Mouse (Mus musculus) cerebellum, postnatal 36 days (tissue): ENCODE measurements around the gene Acat3.
"Not testable (repeated sequence)": the region's sequence is repeated elsewhere in the genome, so short reads cannot be mapped to it uniquely, and the experiment has no call there.

Experiments
- DNase-seq, 2 experiments: peaks; one replicate each; pipeline ENCODE4 v3.0.0; 2021 to 2022; ENCODE audit warnings: mixed read lengths in 2 of 2

Gene Acat3

DNA sequence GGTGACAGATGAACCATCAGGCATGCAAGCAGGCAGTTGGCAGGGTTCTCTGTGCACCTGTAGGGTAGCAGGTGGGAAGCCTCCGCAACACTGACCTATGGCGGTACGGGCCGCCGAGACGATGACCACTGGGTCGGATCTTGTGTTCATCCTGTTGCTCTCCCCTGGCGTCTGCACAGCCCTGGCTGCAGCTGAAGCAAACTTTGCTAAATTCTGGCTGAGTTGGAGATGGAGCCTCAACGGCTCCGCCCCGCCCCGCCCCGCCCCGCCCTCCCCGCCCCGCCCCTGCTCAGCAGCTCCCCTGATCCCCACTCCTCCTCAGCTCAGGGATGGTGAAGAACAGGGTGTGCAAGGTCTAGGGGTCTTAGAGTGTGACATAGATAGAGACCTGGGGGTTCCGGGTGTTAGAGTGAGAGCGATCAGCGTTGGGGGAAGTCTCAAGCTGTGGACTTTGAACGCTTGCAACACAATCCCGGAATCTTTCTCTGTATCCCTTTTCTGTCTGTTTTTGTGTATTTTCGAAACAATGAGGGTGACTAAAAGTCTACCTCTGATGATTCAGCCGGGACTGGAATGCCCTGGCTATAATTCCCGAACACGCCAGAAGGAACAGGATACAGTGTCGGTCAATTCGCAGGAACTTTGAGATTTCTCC, at the start of gene Acat3:
Gene Acat3, minus strand, starts transcription at position 450 of the 655 bp plus-strand sequence.
- peak; percentile 48 to 53 for DNase-seq

DNA sequence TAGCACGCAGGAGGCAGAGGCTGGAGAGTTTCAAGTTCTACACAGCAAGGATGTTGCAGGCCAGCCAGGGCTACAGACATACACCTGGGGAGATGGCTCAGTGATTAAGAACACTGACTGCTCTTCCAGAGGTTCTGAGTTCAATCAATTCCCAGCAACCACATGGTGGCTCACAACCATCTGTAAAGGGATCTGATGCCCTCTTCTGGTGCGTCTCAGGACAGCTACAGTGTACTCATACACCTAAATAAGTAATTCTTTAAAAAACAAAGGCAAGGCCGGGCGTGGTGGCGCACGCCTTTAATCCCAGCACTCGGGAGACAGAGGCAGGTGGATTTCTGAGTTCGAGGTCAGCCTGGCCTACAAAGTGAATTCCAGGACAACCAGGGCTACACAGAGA, 47.7 kb upstream of the Acat3 start:
- not testable (repeated sequence) for DNase-seq

DNA sequence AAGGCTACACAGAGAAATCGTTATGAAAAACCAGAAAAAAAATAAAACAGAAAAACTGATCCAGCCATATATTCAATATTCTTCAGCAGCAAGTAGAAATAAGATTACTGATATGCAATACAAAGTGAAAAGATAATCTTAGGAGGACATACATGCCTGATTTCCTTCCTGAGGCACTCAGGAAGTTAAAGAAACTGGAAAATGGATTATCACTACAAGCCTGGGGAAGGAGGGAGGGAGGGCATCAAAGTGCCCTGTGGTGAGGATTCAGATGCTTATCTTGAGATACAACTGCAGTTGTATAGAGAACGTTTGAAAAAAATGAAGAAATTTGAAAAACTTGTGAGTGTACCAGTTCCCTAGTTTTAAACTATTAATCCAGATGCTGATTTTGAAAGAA, 43.6 kb upstream of the Acat3 start:
- DNase-seq, result no peak

DNA sequence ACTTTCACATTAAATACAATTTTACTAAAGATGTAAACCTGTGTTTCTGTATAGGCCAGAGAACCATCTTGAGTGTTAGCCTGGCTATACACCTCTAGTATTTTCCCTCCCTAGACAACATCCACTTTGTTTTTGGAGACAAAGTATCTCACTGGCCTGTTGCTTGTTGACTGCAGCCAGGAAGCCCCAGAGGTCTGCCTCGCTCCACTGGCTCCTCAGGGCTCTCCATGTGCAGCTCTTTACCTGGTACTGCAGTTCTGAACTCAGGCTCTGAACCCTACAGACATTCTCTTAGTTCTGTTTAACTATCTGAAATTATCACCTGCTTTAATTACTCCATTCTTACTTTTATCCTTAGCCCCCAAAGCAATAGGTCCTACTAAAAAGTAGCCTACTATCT, 38.1 kb upstream of the Acat3 start:
- no peak for DNase-seq

DNA sequence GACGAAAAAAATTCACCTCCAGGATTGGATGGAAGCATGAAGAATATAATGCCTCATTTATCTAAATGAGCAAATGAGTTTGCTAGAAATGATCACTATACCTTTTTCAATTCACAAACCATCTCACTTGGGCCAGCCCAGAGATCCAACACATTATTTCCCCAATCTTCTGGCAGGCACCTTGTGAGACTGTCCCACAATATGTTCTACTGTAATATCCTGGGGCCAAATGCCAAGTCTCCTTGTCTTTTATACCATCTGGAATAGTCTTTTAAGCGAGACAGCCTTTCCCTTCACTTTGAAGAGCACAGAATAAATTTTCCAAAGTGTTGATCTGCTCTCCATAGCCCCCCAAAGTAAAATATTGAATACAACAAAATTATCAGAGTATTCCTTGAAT, 33.5 kb upstream of the Acat3 start:
- peak in 1 of 2 experiments; percentile 37 for DNase-seq

DNA sequence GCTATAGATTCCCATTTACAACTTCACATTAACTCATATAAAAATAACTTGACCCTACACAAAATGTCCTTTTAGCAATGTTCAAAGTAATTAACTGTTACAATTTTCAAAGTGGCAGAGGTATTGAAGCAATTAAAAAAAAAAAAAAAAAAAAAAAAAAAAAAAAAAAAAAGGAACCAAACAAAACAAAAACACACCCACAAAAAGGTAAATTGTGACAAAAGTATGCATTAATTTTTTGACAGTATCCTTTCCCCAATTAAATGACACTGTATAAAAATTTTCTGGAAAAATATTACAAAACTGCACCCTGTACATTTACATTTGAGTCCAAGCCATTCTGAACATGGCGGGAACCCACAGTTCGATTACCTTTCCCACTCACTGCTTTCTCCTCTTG, 26.8 kb upstream of the Acat3 start:
- DNase-seq, result no peak

DNA sequence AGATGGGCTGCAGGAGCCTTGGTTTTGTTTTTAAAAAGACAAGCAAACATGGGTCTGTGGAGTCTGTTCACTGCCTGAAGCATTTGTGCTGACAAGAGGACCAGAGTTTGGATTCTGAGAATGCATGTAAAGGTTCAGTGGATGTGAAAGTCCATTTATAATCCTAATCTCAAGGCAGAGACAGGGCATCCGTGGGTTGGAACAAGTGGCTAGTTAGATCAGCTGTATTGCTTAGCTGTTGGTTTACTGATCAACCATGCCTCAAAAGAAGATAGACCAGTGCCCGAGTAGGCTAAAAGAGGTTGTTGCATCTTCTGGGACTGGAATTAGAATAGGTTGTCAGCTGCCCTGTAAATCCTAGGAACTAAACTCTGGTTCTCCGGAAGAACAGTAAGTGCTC, 23.1 kb upstream of the Acat3 start:
- DNase-seq, result no peak

DNA sequence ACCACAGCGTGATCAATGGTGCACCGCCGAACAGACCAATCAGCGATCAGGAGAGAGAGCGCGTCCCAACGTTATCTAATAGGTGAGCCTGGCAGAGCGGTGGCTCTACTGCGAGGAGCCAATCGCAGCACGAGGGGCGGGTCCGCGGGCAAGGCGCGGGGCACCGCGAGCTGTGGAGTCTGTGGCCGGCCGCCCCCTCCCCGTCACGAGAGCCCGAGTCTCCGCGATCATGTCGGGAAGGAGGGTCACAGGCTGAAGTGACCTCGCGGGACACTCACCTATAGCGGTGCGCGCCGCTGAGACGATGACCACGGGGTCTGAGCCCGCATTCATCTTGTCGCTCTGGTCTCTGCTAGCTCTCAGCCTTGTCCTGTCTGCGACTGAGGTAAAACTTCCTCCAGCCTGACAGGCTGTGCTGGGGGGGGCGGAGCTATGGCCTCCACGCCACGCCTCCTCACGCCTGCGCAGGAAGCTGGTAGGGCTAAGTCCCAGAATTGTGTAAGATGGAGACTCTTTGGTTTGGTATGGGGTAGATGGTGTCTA, 20.0 kb upstream of the Acat3 start, which contains the start of gene Acat2:
Gene Acat2, minus strand, starts transcription at position 417 of the 543 bp plus-strand sequence.
- peak; percentile 94 for DNase-seq

DNA sequence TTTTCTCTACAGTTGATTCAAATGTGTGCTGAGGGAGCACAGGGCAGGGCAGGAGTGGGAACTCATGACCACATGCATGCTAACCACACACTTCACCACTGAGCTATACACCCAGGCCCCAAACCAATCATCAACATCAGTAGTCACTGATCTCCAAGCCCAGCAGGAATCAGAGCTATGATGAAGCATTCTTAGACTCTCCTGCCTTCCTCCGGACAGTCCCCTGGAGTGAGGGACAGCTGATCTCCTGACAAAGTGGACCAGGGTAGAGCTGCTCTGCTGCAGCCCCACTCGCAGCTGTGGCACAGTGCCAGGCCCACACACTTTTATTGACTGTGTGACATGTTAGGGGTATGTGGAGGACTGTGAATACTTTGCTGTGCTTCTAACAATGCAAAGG, 19.0 kb upstream of the Acat3 start:
- not testable (repeated sequence) for DNase-seq

DNA sequence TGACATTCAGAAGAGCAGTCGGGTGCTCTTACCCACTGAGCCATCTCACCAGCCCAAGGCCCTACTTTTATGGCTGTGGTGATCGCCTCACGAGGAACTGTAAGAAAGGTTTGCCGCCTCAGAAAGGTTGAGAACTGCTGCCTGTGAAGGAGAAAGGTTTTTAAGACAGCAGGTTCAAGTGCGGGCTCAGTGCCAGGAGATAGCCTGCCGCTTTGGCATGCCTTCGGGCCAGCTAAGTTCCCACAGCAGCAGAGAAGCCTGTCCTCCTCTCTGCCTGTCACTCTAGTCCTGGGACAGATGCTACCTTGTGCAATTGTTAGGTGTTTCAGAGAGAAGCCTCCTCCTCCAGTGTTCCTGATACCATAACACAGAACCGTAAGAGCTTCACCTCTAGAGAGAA, 16.3 kb upstream of the Acat3 start:
- peak in 1 of 2 experiments; percentile 10 for DNase-seq

DNA sequence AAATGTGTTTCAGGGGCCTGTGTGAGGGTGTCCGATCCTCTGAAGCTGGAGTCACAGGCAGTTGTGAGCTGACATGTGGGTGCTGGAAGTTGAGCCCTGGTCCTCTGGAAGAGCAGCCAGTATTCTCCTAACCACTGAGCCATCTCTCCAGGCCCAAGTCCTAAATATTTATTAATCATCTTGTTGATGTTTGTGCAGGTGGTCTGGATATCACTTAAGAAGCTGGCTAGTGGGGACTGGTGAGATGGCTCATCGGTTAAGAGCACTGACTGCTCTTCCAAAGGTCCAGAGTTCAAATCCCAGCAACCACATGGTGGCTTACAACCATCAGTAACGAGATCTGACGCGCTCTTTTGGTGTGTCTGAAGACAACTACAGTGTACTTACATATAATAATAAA, 9.3 kb upstream of the Acat3 start:
- no peak for DNase-seq

DNA sequence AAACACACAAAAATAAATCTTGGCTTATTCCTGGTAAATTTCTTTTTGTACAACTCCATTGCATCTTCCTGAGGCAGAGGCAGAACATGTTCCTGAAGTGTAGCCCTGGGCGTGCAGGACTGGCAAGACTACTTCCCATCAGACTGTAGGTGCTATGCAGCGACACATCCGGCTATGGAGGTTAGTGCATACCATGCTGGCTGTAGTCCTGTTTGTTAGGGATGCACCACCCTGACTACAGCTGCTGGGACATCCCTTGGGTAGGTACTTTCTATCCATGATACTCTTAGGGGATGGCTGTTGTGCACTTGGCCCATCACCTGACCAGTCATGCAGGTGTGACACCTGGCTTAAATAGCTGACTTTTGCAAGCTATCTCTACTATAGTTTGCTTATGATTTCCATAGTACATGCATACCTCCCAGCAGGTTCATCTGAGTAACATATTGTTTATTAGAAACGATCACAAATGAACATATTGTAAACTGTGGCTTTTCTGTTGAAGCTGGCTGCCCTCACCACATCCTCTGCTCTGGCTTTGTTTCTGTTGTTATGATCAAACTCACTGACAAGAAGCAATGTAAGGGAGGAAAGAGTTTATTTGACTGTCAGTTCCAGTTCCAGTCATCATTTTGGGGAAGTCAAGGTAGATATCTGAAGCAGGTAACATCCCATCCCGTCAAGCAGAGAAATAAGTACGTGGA, 2.2 kb upstream of the Acat3 start:
- DNase-seq, result no peak

DNA sequence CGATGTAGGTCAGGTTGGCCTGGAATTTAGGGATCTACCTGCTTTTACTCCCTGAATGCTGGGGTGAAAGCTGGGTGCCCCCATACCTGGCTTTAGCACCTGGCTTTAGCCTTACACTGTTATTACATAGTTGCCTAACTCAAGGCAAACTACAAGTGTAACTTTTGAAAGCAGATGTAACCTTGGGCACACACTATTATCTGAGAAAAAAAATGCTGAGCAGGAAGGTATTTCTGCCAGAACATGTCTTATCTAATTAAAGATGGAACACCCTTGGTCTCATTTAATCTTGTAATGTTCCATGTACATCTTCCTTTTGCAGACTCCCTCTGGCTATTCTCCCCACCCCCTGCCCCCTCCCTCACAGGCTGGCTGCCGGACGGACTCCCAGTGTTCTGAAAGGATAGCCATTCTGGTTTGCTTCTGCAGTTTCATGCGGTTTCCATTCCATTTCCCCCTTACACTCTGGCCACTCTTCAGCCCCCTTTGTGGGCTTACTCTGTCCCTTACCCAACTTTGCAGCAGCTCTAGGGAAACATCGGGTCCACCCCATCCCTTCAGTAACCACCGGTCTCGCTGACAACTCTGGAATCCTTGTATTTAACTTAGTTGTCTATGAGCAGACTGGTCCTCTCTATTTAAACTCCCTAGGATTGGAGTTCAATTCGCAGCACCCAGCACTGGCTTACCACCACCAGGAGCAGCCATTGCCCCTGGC, 1.3 kb upstream of the Acat3 start:
- DNase-seq, result no peak

DNA sequence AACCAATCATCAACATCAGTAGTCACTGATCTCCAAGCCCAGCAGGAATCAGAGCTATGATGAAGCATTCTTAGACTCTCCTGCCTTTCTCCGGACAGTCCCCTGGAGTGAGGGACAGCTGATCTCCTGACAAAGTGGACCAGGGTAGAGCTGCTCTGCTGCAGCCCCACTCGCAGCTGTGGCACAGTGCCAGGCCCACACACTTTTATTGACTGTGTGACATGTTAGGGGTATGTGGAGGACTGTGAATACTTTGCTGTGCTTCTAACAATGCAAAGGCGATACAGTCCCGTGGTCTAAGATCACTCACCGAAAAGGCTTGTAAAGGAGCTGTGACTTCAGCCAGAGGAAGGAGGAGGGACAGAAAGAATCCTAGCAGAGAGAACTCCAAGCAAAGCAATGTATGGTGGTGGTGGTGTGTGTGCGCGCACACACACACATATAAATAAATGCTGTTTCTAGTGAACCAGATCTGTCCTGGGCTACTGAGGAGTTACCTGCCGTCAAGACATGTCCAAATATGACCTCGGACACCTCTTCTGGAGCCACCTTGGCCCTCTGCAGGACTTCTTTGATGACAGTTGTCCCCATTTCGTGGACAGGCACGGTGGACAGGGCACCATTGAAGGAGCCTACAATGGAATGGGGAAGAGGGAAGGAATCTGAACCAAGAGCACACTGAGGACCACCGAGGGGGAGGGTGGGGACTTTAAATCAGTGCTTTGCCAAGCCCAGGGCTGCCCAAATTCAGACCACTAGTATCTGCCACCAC, 837 bp downstream of the Acat3 start:
- not testable (repeated sequence) for DNase-seq

DNA sequence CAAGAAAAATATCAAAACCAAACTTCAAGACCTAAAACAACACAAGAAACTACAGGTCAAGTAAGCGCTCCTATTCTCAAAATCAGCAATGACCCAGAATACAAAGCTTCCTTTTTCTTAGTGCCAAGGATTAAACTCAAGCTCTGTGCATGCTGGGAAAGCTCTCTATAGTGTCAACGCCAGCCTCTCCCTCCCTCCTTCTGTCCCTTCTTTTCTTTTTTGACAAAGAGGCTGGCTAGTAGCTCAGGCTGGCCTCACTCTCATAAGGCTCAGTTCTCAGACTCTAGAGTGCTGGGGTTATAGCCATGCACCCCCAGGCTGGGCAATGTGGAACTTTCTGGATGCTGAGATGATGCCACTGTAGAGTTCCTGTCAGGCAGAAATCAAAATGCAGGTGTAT, 2.3 kb downstream of the Acat3 start:
- DNase-seq, result no peak

DNA sequence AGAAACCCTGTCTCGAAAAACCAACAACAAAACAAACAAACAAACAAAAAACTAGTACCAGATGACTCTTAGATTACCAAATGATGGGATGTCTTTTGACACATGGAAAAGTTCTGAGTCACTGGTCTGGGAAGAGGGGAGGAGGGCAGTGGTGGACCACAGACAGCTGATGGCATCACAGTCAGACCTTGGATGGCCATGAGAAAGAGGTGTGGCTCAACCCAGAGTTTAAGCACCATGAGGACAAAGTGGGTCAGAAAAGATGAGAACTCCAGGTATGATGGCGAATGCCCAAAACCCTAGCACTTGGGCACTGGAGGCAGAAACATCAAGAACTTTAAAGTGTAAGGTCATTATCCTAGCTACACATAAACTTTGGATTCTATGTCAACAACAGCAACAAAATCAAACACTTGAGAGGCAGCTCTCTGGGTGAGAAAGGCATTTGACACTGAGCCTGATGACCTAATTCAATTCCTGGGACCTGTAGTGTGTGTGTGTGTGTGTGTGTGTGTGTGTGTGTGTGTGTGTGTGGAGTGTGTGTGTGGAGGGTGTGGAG, 2.9 kb downstream of the Acat3 start:
- DNase-seq, result no peak

DNA sequence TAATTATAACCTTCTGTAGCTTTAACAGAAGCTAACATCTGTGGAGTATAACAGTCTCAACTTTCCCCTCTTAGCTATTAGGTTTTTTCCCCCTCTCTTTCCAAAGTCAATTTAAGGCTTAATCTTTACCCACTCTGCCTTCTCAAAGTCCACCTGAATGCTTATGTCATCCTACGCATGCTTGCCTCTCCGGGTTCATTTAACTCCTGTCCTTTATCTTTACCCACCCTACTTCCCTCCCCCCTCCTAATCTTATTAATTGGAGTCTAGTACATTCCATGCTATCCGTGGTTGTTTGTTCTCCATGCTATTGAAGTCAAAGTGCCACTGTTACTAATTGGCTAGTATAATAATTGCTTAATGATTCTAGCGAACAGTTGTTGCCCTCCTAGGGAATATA, 4.7 kb downstream of the Acat3 start:
- DNase-seq, result no peak

DNA sequence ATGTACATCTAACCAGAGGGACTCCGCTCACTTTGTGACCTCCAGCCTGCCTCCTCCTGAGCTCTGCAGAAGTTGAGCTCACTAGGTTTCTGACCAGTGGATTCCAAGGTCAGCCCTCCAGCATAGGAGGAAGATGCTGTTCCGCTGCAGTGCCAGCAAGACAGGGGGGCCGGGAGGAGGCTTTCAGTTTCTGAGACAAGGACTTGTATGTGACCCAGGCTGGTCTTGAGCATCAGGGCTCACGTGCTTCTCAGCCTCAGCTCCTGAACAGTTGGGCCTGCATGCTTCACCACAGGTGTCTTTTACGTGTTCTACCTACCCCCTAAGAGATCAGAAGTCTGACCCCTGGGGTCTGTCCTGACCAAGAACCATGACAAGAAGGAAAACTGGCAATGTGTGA, 8.8 kb downstream of the Acat3 start:
- not testable (repeated sequence) for DNase-seq

DNA sequence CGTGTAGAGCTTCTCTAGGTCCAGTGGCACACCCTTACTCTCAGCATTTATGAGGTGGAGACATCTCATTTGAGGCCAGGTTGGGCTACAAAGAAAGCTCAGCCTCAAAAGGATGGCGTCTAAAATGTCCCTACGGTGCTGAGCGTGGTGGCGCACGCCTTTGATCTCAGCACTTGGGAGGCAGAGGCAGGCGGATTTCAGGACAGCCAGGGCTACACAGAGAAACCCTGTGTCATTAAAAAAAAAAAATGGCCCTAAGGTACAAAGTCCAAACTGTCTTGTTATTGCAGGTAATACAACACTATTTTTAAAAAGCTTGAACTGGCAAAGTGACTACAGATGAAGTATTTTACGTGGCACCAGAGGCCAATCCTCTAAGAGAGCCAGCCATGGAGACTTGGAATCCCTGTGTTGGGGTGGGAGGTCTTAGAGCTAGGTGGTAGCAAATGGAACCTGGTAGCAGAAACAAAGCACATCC, 14.7 kb downstream of the Acat3 start:
- no peak for DNase-seq

DNA sequence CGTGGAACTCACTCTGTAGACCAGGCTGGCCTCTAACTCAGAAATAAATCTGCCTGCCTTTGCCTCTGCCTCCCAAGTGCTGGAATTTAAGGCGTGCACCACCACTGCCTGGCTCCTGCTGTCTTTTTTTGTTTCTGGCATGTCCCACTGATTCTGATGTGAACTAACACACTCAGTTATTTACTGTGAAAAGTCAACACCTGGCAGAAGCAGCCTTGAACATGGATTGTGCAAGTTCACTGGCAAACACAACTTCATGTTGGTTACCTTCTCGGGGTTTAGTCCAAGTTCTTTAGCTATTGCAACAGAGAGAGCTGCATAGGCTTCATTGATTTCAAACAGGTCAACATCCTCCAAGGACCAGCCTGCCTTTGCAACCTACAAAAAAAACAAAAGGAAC, 15.4 kb downstream of the Acat3 start:
- no peak for DNase-seq

DNA sequence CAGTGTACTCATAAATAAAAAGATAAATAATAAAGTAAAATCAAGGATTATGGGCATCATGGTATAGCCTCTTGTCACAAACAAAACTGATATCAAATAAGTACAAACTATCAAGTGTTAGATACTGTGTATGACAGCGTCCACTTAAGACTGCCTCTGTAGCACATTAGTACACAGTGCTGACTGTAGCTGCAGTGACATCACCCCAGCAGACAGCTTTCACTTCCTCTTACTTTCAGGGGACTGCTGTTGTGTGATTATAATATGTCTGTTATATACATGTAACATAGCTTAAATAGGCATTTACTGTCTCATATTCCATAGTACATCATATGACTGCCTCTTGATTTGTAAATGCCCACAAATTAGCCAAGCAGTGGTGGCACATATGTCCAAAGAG, 19.3 kb downstream of the Acat3 start:
- no peak for DNase-seq
